Mouse (Mus musculus): ENCODE measurements at regions not wholly inside any gene's neighbourhood (a gene's known extent, or its start where the extent isn't known, plus 50 kb on each side); places are given as distances from the start of the nearest gene placed in this dataset.

DNA sequence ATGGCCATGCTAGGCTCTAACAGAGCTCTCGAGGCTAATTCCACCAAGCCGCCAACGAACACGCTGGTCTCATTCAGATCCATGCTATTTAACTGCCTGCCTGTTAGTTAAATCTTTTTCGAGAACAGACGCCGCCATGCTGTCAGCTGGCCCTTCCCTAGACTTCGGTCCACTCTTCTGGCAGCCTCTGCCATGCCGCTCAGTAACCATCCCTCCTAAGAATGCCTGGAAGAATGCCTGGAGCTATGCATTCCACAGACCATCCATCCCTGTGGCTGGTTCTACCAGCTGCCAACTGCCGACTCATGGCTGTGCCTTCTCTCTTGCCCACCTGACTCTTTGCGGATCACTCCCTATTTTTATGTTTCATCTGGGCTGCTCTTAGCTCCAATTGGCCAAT lies 402.2 kb upstream of the Ccng1 start:
- no peak for ATAC-seq (ENCODE audit: insufficient read depth, low FRiP score, low TSS enrichment)
- Histone ChIP-seq H3K9ac (ENCODE audit: low read length) (no peak overlapping the region), H3K4me3 (ENCODE audit: low read depth, low read length) (no peak overlapping the region), H3K4me1 (ENCODE audit: control insufficient read depth, insufficient read depth, low read length) (no peaks in the 10 kb centered on the region), H3K27ac (ENCODE audit: low read depth, low read length) (no peak overlapping the region), H3K36me3 (ENCODE audit: control insufficient read depth, insufficient read depth, low read length) (no peaks in the 10 kb centered on the region), H3K27me3 (ENCODE audit: control insufficient read depth, insufficient read depth, low read length) (no peaks in the 10 kb centered on the region), H3K9me3 (ENCODE audit: control insufficient read depth, low read length) (no peaks in the 10 kb centered on the region), H3K4me2 (ENCODE audit: low read depth) (no peak overlapping the region)
- DNase-seq (ENCODE audit: low spot score), result no peak
- WGBS, result 96% methylated on average over 11 of the region's 11 CpGs
